Mouse (Mus musculus): ENCODE measurements at regions not wholly inside any gene's neighbourhood (a gene's known extent, or its start where the extent isn't known, plus 50 kb on each side); places are given as distances from the start of the nearest gene placed in this dataset.

DNA sequence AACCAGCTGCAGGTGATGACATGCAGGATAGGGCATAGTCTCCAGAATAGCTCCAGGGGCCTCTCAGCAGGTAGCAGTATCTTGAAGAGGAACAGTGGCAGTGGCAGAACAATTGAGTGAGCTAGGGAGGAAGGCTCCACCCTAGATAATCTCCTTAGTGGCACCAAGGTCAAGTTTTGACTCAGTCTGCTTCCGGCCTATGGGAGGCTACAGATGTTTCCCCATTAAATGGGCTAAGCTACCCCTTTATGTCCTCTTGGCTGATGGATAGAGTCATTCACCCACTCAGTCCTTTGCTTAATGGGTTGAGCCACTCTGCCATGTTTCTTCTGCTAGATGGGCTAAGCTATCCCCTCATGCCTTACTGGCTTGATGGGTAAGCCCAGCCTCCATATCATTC lies 395.1 kb downstream of the Epha3 start:
- no peak for TF ChIP-seq POLR2A (IDR thresholded peaks at IDR 0.05; ENCODE audit: low read depth, low read length)
- no peak for TF ChIP-seq CTCF (IDR thresholded peaks at IDR 0.05; ENCODE audit: borderline replicate concordance, insufficient read depth, low read length)
